Mouse (Mus musculus) heart, postnatal 4 days (tissue): Measurements from ENCODE around the gene Rps18. TPM values are rescaled to one million over a fixed set of nuclear protein-coding genes. Genes with fewer than 3 reads are reported as not detected.
"Not testable (repeated sequence)": the region's sequence is repeated elsewhere in the genome, so short reads cannot be mapped to it uniquely, and the experiment has no call there.

Experiments used
- DNase-seq: peaks from one replicate; pipeline ENCODE4 v3.0.0; 2021
- total RNA-seq, 2 experiments: library from RNA; stranded (reverse); gene quantifications; 2 replicates each; pipeline ENCODE4 v1.2.3; 2021

Rps18 gene
- total RNA-seq, 2 experiments from 2014 or later: 648 to 719 TPM

DNA sequence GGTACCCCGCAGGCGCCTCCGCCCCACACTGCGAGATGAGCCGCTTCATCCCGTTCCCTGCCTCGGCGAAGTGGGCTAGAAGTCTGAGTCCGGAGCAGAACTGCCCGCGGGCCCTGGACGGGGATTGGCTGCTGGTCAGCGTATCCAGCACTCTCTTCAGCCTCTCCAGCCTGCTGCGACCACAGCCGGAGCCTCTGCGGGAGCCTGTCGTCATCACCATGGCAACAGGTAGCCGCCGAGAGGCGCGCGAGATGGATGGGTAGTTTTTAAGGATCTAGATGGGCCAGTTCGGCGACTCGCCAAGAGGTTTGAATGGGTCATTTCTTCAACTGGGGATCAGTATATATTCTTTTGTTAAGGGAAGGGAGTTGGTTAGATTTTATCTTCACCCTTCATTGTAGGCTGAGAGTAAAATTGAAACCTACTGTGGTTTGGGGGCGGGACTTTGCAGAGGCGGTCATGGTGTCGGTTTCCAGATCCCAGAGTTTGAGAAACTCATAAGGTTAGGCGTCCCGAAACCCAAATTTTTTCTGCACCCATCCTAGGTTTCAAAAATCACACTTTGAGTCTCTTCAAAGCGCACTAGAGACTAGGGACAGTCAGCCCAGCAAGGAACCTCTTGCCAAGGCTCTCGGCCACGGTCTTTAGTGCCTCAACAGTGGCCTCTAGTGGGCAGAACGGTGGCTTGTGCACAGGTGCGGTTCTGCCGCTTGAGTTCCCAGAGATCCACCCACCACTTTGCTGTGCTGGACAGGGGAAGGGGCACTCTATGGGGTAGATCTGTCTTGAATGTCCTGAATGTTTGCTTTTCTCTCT is 35.3 kb downstream of the Rps18 start:
- peak; percentile 89 for DNase-seq

GRCm38 (mm10) chr17:33919351-33920281 is 36.2 kb downstream of the Rps18 start:
- peak; percentile 85 for DNase-seq

- DNase-seq: no peak
Measured at GRCm38 (mm10) chr17:33918293-33919203, 37.3 kb downstream of the Rps18 start.

- no peak for DNase-seq
Measured at GRCm38 (mm10) chr17:33917656-33918292, 38.0 kb downstream of the Rps18 start.

DNA sequence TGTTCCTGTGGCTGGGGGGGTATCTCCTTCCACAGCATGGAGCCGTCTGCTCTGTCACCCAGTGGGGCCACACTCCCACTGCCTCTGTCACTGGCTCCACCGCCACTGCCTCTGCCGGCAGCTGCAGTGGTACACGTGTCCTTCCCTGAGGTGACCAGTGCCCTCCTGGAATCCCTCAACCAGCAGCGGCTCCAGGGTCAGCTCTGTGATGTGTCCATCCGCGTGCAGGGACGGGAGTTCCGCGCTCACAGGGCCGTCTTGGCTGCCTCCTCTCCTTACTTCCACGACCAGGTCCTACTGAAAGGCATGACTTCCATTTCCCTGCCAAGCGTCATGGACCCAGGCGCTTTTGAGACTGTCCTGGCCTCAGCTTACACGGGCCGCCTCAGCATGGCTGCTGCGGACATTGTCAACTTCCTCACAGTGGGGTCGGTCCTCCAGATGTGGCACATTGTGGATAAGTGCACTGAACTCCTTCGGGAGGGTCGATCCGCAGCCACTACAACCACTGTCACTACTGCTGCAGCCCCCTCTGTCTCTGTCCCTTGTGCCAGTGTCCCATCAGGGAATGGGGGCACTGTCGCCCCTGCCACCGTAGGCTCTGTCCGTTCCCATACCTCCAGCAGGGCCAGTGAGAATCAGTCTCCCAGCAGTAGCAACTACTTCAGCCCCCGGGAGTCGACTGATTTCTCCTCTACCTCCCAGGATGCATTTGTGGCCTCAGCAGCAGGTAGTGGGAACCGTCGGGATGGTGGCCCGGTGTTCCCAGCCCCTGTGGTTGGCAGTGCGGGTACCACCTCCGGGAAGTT is 38.8 kb downstream of the Rps18 start:
- no peak for DNase-seq

- DNase-seq: no peak
Measured at GRCm38 (mm10) chr17:33916294-33916693, 39.5 kb downstream of the Rps18 start.

GRCm38 (mm10) chr17:33915671-33916250 is 40.0 kb downstream of the Rps18 start, which contains the start of the genes Tapbp and Zbtb22:
Gene Tapbp, plus strand, starts transcription at chr17:33915899.
Gene Zbtb22, plus strand, starts transcription at chr17:33915904.
- peak; percentile 96 for DNase-seq

GRCm38 (mm10) chr17:33914969-33915391 is 40.8 kb downstream of the Rps18 start:
- no peak for DNase-seq

DNA sequence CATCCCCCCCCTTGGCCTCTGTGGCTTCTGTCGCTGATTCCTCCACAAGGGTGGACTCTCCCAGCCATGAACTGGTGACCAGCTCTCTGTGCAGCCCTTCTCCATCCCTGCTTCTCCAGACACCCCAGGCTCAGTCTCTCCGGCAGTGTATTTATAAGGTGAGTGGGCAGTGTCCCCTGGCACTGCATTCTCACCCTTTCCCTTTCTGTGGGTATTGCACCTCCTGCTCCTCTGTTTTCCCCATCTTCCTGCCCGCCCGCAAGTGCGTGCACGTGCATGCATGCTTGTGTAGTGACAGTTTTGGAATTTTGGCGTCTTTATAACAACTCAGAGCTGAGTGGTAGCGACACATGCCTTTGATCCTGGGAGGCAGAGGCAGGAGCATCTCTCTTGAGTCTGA is 41.9 kb downstream of the Rps18 start:
- no peak for DNase-seq

- no peak for DNase-seq
Measured at GRCm38 (mm10) chr17:33913264-33913663, 42.5 kb downstream of the Rps18 start.

DNA sequence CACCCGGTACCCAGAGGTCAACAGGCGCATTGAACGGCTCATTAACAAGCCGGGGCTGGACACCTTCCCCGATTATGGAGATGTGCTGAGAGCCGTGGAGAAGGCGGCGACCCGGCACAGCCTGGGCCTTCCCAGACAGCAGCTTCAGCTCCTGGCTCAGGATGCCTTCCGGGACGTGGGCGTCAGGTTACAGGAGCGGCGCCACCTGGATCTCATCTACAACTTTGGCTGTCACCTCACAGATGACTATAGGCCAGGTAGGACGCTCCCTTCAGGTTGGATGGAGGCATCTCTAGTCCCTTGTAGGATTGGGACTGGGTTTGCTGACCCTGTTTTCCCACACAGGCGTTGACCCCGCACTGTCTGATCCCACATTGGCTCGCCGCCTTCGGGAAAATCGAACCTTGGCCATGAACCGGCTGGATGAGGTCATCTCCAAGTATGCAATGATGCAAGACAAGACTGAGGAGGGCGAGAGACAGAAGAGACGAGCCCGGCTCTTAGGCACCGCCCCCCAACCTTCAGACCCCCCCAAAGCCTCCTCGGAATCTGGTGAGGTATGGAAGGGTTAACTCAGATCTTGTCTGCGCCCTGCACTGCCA is 43.9 kb downstream of the Rps18 start:
- DNase-seq: no peak

GRCm38 (mm10) chr17:33911052-33911812 is 44.6 kb downstream of the Rps18 start:
- no peak for DNase-seq

DNA sequence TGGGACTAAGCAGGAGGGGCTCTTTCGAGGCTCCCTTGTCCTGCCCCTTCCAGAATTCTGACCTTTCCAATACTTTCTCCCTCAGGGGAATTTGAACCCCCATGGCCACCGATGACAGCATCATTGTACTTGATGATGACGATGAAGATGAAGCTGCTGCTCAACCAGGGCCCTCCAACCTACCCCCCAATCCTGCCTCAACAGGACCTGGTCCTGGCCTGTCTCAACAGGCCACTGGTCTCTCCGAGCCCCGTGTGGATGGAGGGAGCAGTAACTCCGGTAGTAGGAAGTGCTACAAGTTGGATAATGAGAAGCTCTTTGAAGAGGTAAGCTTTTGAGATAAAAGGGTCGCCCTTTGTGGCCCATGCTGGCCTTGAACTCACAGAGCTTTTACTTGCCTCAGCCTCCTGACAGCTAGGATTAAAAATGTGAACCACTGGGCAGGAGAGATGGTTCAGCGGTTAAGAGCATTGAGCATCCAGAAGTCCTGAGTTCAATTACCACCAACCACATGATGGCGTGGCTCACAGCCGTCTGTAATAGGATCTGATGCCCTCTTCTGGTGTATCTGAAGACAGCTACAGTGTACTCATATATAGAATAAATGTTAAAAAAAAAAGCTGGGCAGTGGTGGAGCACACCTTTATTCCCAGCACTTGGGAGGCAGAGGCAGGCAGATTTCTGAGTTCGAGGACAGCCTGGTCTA is 45.3 kb downstream of the Rps18 start:
- DNase-seq: no peak

DNA sequence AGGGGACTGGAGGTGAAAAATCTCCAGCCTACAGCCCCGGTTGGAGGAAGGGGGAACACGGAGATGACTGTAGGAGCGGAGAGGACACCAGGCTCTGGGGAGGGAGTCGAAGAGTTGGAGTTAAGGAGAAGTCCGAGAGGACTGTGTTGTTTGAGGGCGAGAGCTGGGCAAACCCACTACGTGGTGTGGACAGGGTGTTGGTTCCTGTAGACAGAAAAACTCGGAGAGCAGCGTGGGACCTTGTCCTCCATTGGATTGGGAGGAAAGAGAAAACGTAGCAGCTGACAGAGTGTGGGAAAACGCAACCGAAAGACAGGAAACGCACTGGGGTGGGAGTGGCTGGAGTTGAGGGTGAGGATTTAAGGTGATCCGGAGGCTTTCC is 45.9 kb downstream of the Rps18 start:
- DNase-seq: peak; percentile 46

GRCm38 (mm10) chr17:33909077-33909868 is 46.5 kb downstream of the Rps18 start, which contains the start of gene Daxx:
Gene Daxx, plus strand, starts transcription at chr17:33909414.
- peak; percentile 99 for DNase-seq

GRCm38 (mm10) chr17:33908331-33909076 is 47.3 kb downstream of the Rps18 start:
- DNase-seq: peak; percentile 59

GRCm38 (mm10) chr17:33904835-33905234 is 51.0 kb downstream of the Rps18 start, which contains the start of gene Platr17:
Gene Platr17, plus strand, starts transcription at chr17:33905135.
- DNase-seq: not testable (repeated sequence)
